Mouse (Mus musculus): Measurements from ENCODE around the gene Slc44a3. TPM values are rescaled to one million over a fixed set of nuclear protein-coding genes. Genes with fewer than 3 reads are reported as not detected.

Slc44a3 gene
- polyA plus RNA-seq, 1 experiment, result 0.52 TPM

GRCm38 (mm10) chr3:121493997-121494421, 38.2 kb downstream of the Slc44a3 start:
- Histone ChIP-seq H3K4me3 (replicated peaks; ENCODE audit: insufficient read depth, low read depth, low read length) (no peak overlapping the region), H3K27me3 (ENCODE audit: control insufficient read depth, insufficient read depth, low read length) (no peaks in the 10 kb centered on the region), H3K4me1 (ENCODE audit: control insufficient read depth, insufficient read depth, low read length) (no peaks in the 10 kb centered on the region), H3K27ac (ENCODE audit: insufficient read depth, low read length) (no peak overlapping the region)
- no peak for TF ChIP-seq CTCF (IDR thresholded peaks at IDR 0.05; ENCODE audit: borderline replicate concordance, insufficient read depth, low read depth, low read length)
- no peak for TF ChIP-seq POLR2A (IDR thresholded peaks at IDR 0.05; ENCODE audit: borderline replicate concordance, insufficient read depth, low read length)
- DNase-seq, result no peak
- 62% methylated on average over 7 of the region's 7 CpGs for WGBS

- Histone ChIP-seq H3K27ac (ENCODE audit: insufficient read depth, low read length) (no peak overlapping the region), H3K4me3 (replicated peaks; ENCODE audit: insufficient read depth, low read depth, low read length) (no peak overlapping the region), H3K4me1 (ENCODE audit: control insufficient read depth, insufficient read depth, low read length) (no peaks in the 10 kb centered on the region), H3K27me3 (ENCODE audit: control insufficient read depth, insufficient read depth, low read length) (no peaks in the 10 kb centered on the region)
- no peak for DNase-seq
- 71% methylated on average over 5 of the region's 5 CpGs for WGBS
- TF ChIP-seq POLR2A (IDR thresholded peaks at IDR 0.05; ENCODE audit: borderline replicate concordance, insufficient read depth, low read length), result no peak
- TF ChIP-seq CTCF (IDR thresholded peaks at IDR 0.05; ENCODE audit: borderline replicate concordance, insufficient read depth, low read depth, low read length), result no peak
Measured at GRCm38 (mm10) chr3:121492026-121492425, 40.2 kb downstream of the Slc44a3 start.

GRCm38 (mm10) chr3:121490941-121491340, 41.3 kb downstream of the Slc44a3 start:
- WGBS, result 69% methylated on average over 5 of the region's 5 CpGs
- Histone ChIP-seq H3K27me3 (ENCODE audit: control insufficient read depth, insufficient read depth, low read length) (no peaks in the 10 kb centered on the region), H3K27ac (ENCODE audit: insufficient read depth, low read length) (no peak overlapping the region), H3K4me3 (replicated peaks; ENCODE audit: insufficient read depth, low read depth, low read length) (no peak overlapping the region), H3K4me1 (ENCODE audit: control insufficient read depth, insufficient read depth, low read length) (no peaks in the 10 kb centered on the region)
- no peak for DNase-seq
- TF ChIP-seq CTCF (IDR thresholded peaks at IDR 0.05; ENCODE audit: borderline replicate concordance, insufficient read depth, low read depth, low read length), result no peak
- no peak for TF ChIP-seq POLR2A (IDR thresholded peaks at IDR 0.05; ENCODE audit: borderline replicate concordance, insufficient read depth, low read length)

GRCm38 (mm10) chr3:121489462-121490118, 42.6 kb downstream of the Slc44a3 start:
- DNase-seq, result no peak

GRCm38 (mm10) chr3:121485201-121485600, 47.0 kb downstream of the Slc44a3 start:
- 73% methylated on average over 2 of the region's 2 CpGs for WGBS
- H3K4me1 ChIP-seq (ENCODE audit: control insufficient read depth, insufficient read depth, low read length), result no peaks in the 10 kb centered on the region
- no peak overlapping the region for H3K27ac ChIP-seq (ENCODE audit: insufficient read depth, low read length)
- H3K27me3 ChIP-seq (ENCODE audit: control insufficient read depth, insufficient read depth, low read length), result no peaks in the 10 kb centered on the region; the same call in 1 of the 2 replicates
- H3K4me3 ChIP-seq (replicated peaks; ENCODE audit: insufficient read depth, low read depth, low read length), result no peak overlapping the region
- TF ChIP-seq CTCF (IDR thresholded peaks at IDR 0.05; ENCODE audit: borderline replicate concordance, insufficient read depth, low read depth, low read length), result no peak
- TF ChIP-seq POLR2A (IDR thresholded peaks at IDR 0.05; ENCODE audit: borderline replicate concordance, insufficient read depth, low read length), result no peak
- DNase-seq, result no peak

More at GRCm38 (mm10) chr3:121489462-121490118, 42.6 kb downstream of the Slc44a3 start:
- H3K27ac ChIP-seq (ENCODE audit: insufficient read depth, low read length), result peak overlapping the region; percentile 56; the same call in 1 of the 2 replicates
- TF ChIP-seq POLR2A (IDR thresholded peaks at IDR 0.05; ENCODE audit: borderline replicate concordance, insufficient read depth, low read length) (no peak), CTCF (IDR thresholded peaks at IDR 0.05; ENCODE audit: borderline replicate concordance, insufficient read depth, low read depth, low read length) (no peak)
- H3K4me1 ChIP-seq (ENCODE audit: control insufficient read depth, insufficient read depth, low read length), result no peaks in the 10 kb centered on the region
- no peak overlapping the region for H3K4me3 ChIP-seq (replicated peaks; ENCODE audit: insufficient read depth, low read depth, low read length)
- WGBS, result 27% methylated on average over 12 of the region's 12 CpGs
- H3K27me3 ChIP-seq (ENCODE audit: control insufficient read depth, insufficient read depth, low read length), result no peaks in the 10 kb centered on the region

- H3K27me3 ChIP-seq (ENCODE audit: control insufficient read depth, insufficient read depth, low read length), result no peaks in the 10 kb centered on the region; the same call in 1 of the 2 replicates
- no peak overlapping the region for H3K4me3 ChIP-seq (replicated peaks; ENCODE audit: insufficient read depth, low read depth, low read length)
- no peak for DNase-seq
- WGBS, result 60% methylated on average over 25 of the region's 25 CpGs
- H3K27ac ChIP-seq (ENCODE audit: insufficient read depth, low read length), result no peak overlapping the region
- no peak for TF ChIP-seq CTCF (IDR thresholded peaks at IDR 0.05; ENCODE audit: borderline replicate concordance, insufficient read depth, low read depth, low read length)
- no peak for TF ChIP-seq POLR2A (IDR thresholded peaks at IDR 0.05; ENCODE audit: borderline replicate concordance, insufficient read depth, low read length)
- H3K4me1 ChIP-seq (ENCODE audit: control insufficient read depth, insufficient read depth, low read length), result no peaks in the 10 kb centered on the region
Measured at GRCm38 (mm10) chr3:121483266-121484161, 48.7 kb downstream of the Slc44a3 start.

GRCm38 (mm10) chr3:121481564-121481963, 50.6 kb downstream of the Slc44a3 start:
- TF ChIP-seq CTCF (IDR thresholded peaks at IDR 0.05; ENCODE audit: borderline replicate concordance, insufficient read depth, low read depth, low read length) (no peak), POLR2A (IDR thresholded peaks at IDR 0.05; ENCODE audit: borderline replicate concordance, insufficient read depth, low read length) (no peak)
- DNase-seq, result no peak
- 52% methylated on average over 6 of the region's 6 CpGs for WGBS
- no peaks in the 10 kb centered on the region; the same call in 1 of the 2 replicates for H3K27me3 ChIP-seq (ENCODE audit: control insufficient read depth, insufficient read depth, low read length)
- H3K4me1 ChIP-seq (ENCODE audit: control insufficient read depth, insufficient read depth, low read length), result no peaks in the 10 kb centered on the region
- H3K4me3 ChIP-seq (replicated peaks; ENCODE audit: insufficient read depth, low read depth, low read length), result no peak overlapping the region
- no peak overlapping the region for H3K27ac ChIP-seq (ENCODE audit: insufficient read depth, low read length)
